Mouse (Mus musculus): ENCODE measurements around the gene Gli1. TPM values are rescaled to one million over a fixed set of nuclear protein-coding genes. Genes with fewer than 3 reads are reported as not detected.
A peak's percentile ranks its signal among the peaks of the same experiment; 100 is the strongest.
"Not testable (repeated sequence)": the region's sequence is repeated elsewhere in the genome, so short reads cannot be mapped to it uniquely, and the experiment has no call there.

Gli1 gene
- polyA plus RNA-seq, 1 experiment from 2014 or later: 4.2 TPM

DNA sequence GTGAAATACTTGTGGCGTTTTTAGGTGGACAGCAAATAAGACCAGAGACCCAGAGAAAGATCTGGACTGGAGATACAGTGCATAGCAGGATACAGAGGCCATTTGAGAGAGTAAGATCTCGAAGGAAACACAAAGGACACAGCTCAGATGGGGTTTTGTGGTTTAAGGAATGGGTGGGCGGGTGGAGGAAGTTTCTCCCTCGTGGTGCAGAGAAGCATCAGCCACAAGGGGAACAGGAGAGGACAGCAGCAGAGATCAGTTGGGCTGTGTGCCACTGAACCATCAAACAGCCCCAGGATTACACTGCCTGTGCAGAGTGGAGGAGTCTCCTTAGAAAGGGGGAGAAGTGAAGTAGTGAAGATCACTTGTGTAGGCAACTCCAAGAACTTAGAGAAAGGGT is 23.8 kb downstream of the Gli1 start:
- Histone ChIP-seq H3K9ac (replicated peaks; ENCODE audit: low read depth) (no peak overlapping the region), H3K4me1 (ENCODE audit: insufficient read depth, low read depth, low read length) (no peaks in the 10 kb centered on the region), H3K27me3 (replicated peaks; ENCODE audit: insufficient read depth, low read length) (no peaks in the 10 kb centered on the region), H3K4me3 (ENCODE audit: low read depth, low read length) (no peak overlapping the region), H3K4me2 (replicated peaks; ENCODE audit: low read depth, low read length) (no peak overlapping the region), H3K36me3 (ENCODE audit: insufficient read depth, low read length) (no peaks in the 10 kb centered on the region), H3K9me3 (ENCODE audit: low read length) (no peaks in the 10 kb centered on the region), H3K27ac (ENCODE audit: low read length) (no peak overlapping the region)
- no peak for DNase-seq (ENCODE audit: low spot score)
- WGBS: 35% methylated on average over 4 of the region's 4 CpGs
- no peak for ATAC-seq
- TF ChIP-seq CTCF (IDR thresholded peaks at IDR 0.05) (no peak), EP300 (IDR thresholded peaks at IDR 0.05) (no peak)

DNA sequence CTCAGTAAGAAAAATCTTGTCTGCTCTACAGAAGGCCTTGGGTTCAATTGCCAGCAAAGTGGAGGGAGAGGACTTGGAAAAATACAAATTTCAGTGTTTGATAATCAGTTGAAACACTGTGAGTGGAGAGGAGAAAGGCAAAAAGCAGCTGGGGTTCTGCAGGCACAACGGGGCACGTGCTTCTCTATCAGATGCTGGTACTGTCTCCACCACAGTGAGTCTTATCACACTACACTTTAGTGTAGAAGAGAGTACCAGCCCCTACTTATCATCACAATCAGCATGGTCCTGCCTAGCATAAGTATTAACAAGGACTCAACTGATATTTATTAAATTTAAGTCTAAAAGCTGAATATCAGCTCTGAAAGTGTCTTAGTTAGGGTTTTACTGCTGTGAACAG is 24.5 kb downstream of the Gli1 start:
- Histone ChIP-seq H3K27ac (ENCODE audit: low read length) (no peak overlapping the region), H3K4me3 (ENCODE audit: low read depth, low read length) (no peak overlapping the region), H3K4me2 (replicated peaks; ENCODE audit: low read depth, low read length) (no peak overlapping the region), H3K9me3 (ENCODE audit: low read length) (no peaks in the 10 kb centered on the region), H3K36me3 (ENCODE audit: insufficient read depth, low read length) (no peaks in the 10 kb centered on the region), H3K27me3 (replicated peaks; ENCODE audit: insufficient read depth, low read length) (no peaks in the 10 kb centered on the region), H3K9ac (replicated peaks; ENCODE audit: low read depth) (no peak overlapping the region), H3K4me1 (ENCODE audit: insufficient read depth, low read depth, low read length) (no peaks in the 10 kb centered on the region)
- ATAC-seq: no peak
- WGBS: 67% methylated on average over 2 of the region's 2 CpGs
- no peak for DNase-seq (ENCODE audit: low spot score)
- TF ChIP-seq EP300 (IDR thresholded peaks at IDR 0.05) (no peak), CTCF (IDR thresholded peaks at IDR 0.05) (no peak)

DNA sequence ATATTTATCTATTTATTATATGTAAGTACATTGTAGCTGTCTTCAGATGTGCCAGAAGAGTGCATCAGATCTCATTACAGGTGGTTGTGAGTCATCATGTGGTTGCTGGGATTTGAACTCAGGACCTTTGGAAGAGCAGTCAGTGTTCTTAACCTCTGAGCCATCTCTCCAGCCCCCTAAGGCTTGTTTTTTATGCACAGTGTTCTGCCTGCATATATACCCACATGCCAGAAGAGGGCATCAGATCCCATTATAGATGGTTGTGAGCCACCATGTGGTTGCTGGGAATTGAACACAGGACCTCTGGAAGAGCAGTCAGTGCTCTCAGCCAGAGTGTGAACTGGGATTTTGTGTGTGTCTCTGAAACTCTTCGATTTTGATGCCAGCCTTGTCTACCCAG is 26.8 kb downstream of the Gli1 start:
- not testable (repeated sequence) for H3K4me1 ChIP-seq (ENCODE audit: insufficient read depth, low read depth, low read length); H3K9ac ChIP-seq (replicated peaks; ENCODE audit: low read depth); H3K9me3 ChIP-seq (ENCODE audit: low read length); H3K36me3 ChIP-seq (ENCODE audit: insufficient read depth, low read length); ATAC-seq; H3K27me3 ChIP-seq (replicated peaks; ENCODE audit: insufficient read depth, low read length); H3K4me2 ChIP-seq (replicated peaks; ENCODE audit: low read depth, low read length); H3K27ac ChIP-seq (ENCODE audit: low read length); H3K4me3 ChIP-seq (ENCODE audit: low read depth, low read length); DNase-seq (ENCODE audit: low spot score)
- 65% methylated on average over 1 of the region's 1 CpGs for WGBS
- TF ChIP-seq CTCF (IDR thresholded peaks at IDR 0.05): 0 out of 2 replicates have a peak, but pooled peaks have one; percentile 6

DNA sequence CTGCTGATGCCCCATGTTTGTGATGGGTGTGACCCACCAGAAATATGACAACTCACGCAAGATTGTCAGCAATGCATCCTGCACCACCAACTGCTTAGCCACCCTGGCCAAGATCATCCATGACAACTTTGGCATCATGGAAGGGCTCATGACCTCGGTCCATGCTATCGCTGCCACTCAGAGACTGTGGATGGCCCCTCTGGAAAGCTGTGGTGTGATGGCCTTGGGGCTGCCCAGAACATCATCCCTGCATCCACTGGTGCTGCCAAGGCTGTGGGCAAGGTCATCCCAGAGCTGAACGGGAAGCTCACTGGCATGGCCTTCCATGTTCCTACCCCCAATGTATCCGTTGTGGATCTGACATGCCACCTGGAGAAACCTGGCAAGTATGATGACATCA is 28.3 kb downstream of the Gli1 start:
- H3K27me3 ChIP-seq (replicated peaks; ENCODE audit: insufficient read depth, low read length); ATAC-seq; H3K9ac ChIP-seq (replicated peaks; ENCODE audit: low read depth); H3K4me1 ChIP-seq (ENCODE audit: insufficient read depth, low read depth, low read length); H3K9me3 ChIP-seq (ENCODE audit: low read length); H3K27ac ChIP-seq (ENCODE audit: low read length); H3K4me3 ChIP-seq (ENCODE audit: low read depth, low read length); H3K36me3 ChIP-seq (ENCODE audit: insufficient read depth, low read length); H3K4me2 ChIP-seq (replicated peaks; ENCODE audit: low read depth, low read length); DNase-seq (ENCODE audit: low spot score): not testable (repeated sequence)
- WGBS: 83% methylated on average over 5 of the region's 5 CpGs

DNA sequence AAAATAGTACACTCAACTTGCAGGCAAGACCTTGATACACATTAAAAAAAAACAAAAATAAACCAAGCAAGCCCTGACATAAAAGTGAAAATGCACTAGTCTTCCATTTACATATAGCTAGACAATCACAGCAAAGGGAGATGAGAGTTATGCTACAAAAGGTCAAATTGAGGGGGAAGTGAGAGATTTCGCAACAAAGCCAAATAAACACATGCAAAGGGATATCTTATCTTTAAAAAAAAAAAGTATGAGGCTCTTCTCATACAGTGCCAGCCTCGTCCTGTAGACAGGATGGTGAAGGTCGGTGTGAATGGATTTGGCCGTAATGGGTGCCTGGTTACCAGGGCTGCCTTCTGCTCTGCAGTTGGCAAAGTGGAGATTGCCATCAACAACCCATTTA is 28.9 kb downstream of the Gli1 start:
- DNase-seq (ENCODE audit: low spot score) (peak; percentile 21), ATAC-seq (no peak)
- Histone ChIP-seq H3K9ac (replicated peaks; ENCODE audit: low read depth) (no peak overlapping the region), H3K4me1 (ENCODE audit: insufficient read depth, low read depth, low read length) (0 out of 2 replicates have a peak, but pooled peaks cover 3% of the 10 kb centered on the region), H3K9me3 (ENCODE audit: low read length) (no peaks in the 10 kb centered on the region), H3K27me3 (replicated peaks; ENCODE audit: insufficient read depth, low read length) (no peaks in the 10 kb centered on the region), H3K36me3 (ENCODE audit: insufficient read depth, low read length) (peaks cover 3% of the 10 kb centered on the region; the same call in 1 of the 2 replicates), H3K4me2 (replicated peaks; ENCODE audit: low read depth, low read length) (no peak overlapping the region), H3K4me3 (ENCODE audit: low read depth, low read length) (no peak overlapping the region), H3K27ac (ENCODE audit: low read length) (no peak overlapping the region)
- TF ChIP-seq CTCF (IDR thresholded peaks at IDR 0.05): no peak
- 52% methylated on average over 4 of the region's 4 CpGs for WGBS

DNA sequence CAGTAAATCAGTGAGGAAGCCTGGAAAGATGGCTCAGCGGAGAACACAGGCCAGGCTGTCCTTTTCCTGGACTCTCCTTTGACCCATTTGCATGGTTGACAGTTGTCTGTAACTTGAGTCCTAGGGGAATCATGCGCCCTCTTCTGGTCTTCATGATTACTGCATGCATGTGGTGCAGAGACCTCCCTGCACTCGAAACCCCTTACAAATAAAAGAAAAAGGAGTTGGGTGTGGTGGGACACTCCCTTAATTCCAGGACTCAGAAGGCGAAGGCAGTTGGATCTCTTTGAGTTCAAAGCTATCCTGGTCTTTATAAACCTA is 29.5 kb downstream of the Gli1 start:
- H3K27ac ChIP-seq (ENCODE audit: low read length): peak overlapping the region; percentile 75
- peak; percentile 91 for DNase-seq (ENCODE audit: low spot score)
- peak overlapping the region; percentile 78 for H3K4me2 ChIP-seq (replicated peaks; ENCODE audit: low read depth, low read length)
- no peaks in the 10 kb centered on the region for H3K27me3 ChIP-seq (replicated peaks; ENCODE audit: insufficient read depth, low read length)
- peaks cover 9% of the 10 kb centered on the region; the same call in 1 of the 2 replicates for H3K36me3 ChIP-seq (ENCODE audit: insufficient read depth, low read length)
- 0 out of 2 replicates have a peak, but pooled peaks cover 3% of the 10 kb centered on the region for H3K4me1 ChIP-seq (ENCODE audit: insufficient read depth, low read depth, low read length)
- TF ChIP-seq EP300 (IDR thresholded peaks at IDR 0.05) (peak; percentile 44; the same call in 1 of the 2 replicates), CTCF (IDR thresholded peaks at IDR 0.05) (peak; percentile 92)
- no peaks in the 10 kb centered on the region for H3K9me3 ChIP-seq (ENCODE audit: low read length)
- peak overlapping the region; percentile 77; the same call in 1 of the 2 replicates for H3K9ac ChIP-seq (replicated peaks; ENCODE audit: low read depth)
- WGBS: 2% methylated on average over 4 of the region's 4 CpGs
- ATAC-seq: peak; percentile 66
- peak overlapping the region; percentile 80 for H3K4me3 ChIP-seq (ENCODE audit: low read depth, low read length)
